Mouse (Mus musculus) central nervous system, embryonic 11.5 days (tissue): ENCODE results near the gene Tvp23a. TPM values are rescaled to one million over a fixed set of nuclear protein-coding genes. Genes with fewer than 3 reads are reported as not detected.

Experiments
- polyA plus RNA-seq: library from polyadenylated mRNA; depleted of rRNA; stranded (reverse); fragments of >200 nt; gene quantifications from 2 replicates; pipeline ENCODE4 v1.2.3, GENCODE M21; 2012; rRNA removed

Tvp23a gene
- polyA plus RNA-seq, result 19.3 and 23.6 TPM in 2 replicates

DNA sequence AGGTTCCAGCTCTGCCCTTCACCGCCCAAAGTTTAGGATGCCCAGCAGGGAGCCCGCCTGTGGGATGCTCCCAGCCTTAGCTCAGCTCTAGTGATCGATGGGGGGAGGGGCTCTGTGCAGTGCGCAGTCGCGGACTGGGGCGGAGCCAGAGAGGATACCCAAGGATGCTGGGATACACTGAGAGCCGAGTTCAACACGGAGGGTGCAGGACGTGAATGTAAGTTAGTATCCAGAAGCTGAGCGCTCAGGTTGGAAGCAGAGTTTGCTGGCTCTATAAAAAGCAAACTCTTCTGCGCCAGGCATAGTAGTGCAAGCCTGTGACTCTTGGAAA lies at the start of gene Tvp23a:
Tvp23a (minus strand) TSS at position 99 of the 331 bp plus-strand sequence.

GRCm38 (mm10) chr16:10479857-10480256 lies 32.7 kb upstream of the Tvp23a start, which contains the start of gene Ciita:
Gene Ciita, plus strand, starts transcription at chr16:10480059.

GRCm38 (mm10) chr16:10411764-10412746 lies 35.1 kb downstream of the Tvp23a start, which contains the start of gene Nubp1:
Gene Nubp1, plus strand, starts transcription at chr16:10411948.

DNA sequence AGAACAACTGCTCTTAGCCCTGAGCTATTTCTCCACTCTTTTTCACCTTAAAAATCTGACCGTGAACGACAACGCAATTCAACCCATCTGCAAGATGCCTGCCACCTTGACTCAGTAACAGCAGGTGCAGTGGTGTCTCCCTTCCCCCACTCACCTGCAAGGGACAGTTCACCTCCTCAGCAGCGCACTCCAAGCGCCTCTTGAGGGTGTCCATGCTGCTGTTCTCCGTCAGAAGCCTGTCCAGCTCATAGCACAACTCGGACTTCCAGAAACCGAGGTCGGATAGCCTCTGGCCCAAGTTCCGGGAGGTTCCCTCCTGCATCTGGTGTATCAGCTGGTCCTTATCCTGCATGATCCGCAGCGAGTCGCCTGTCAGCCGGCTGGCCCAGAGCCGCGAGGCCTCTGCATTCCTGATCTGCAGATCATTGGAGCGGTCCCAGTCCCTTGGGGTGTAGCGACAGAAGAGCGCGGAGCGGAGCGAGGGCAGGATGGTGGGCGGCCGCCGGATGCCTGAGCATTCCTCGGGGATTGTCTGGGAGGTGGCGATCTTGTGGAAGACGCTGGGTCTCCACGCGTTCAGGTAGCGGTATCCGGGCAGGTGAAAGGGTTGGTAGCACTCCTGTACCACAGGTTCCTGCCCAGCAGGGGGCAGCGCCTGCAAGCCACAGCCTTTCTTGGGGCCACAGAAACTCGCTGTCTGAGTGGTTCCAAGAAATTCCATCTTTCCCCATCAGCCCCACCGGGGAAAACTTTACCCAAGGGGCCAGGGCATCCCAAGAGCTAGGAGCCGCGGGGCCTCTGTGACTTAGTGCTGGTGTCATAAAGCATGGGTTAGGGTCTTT lies 52.2 kb downstream of the Tvp23a start, which contains the start of gene Tekt5:
Tekt5 (minus strand) TSS at position 792 of the 842 bp plus-strand sequence.

Other genes with a start within 250 kb of the Tvp23a start
- gene Emp2, start 133.4 kb downstream of the Tvp23a start, polyA plus RNA-seq, result 3.2 and 6.1 TPM in 2 replicates
- 0.17 and 0.21 TPM in 2 replicates for gene Tekt5, start 51.9 kb downstream of the Tvp23a start, polyA plus RNA-seq
- gene Nubp1, start 35.4 kb downstream of the Tvp23a start, polyA plus RNA-seq, result 50.0 and 50.7 TPM in 2 replicates
- gene Ciita, start 32.7 kb upstream of the Tvp23a start, polyA plus RNA-seq, result 0.01 and 0.02 TPM in 2 replicates
- gene Dexi, start 95.7 kb upstream of the Tvp23a start, polyA plus RNA-seq, result 29.3 and 31.9 TPM in 2 replicates
- 15.2 and 15.7 TPM in 2 replicates for gene Clec16a, start 98.0 kb upstream of the Tvp23a start, polyA plus RNA-seq